Mouse (Mus musculus) ES-E14 (cell line): Measurements from ENCODE around the gene I830077J02Rik.

Experiments
- CHD2 ChIP-seq: IDR thresholded peaks from 2 replicates; pipeline ENCODE4 v1.6.1; 2014; ENCODE audit warnings: mild to moderate bottlenecking, low read depth, low read length, inconsistent platforms
- MAFK ChIP-seq: IDR thresholded peaks from 2 replicates; pipeline ENCODE4 v1.6.1; 2014; ENCODE audit warnings: mild to moderate bottlenecking, low read depth, low read length, inconsistent platforms; ENCODE audit not compliant: insufficient read depth

DNA sequence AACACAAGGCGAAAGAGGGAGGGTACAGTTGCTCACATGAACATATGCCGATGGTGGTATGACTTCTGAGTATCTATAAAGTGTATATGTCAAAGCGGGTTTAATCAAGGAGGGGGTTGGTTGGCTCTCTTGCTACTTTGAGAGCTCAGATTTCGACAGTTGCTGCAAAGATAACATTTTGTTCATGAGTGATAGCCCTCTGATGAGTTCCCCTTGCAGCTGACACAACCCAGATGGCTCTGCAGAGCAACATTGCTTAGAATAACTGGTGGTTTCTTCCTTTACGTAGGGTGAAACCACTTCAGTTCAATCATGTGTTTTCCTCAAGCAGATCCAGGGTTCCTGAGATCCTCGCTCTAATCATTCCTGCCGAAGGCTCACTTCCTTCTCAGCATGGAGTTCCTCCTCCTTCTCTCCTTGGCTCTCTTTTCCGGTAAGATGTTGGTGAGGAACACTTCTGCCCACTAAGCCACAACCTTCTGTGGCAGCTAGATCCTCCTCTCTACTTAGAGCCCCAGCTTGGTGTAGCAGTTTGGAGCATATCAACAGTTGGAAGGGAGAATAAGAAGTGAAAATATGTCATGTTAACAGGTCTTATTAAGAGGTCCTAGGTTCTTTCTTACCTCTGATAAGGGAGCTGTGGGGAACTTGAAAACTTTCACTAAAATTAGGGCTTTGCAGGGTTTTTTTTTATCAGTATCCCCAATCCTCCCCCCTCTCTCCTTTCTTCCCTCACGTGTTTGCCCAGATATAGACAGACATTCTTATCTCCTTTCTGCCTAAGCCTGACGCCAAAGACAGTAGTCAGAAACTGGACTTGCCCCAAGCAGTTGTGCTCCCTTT is 18.4 kb downstream of the I830077J02Rik start:
- TF ChIP-seq MAFK (no peak), CHD2 (no peak)
